Mouse (Mus musculus) kidney, embryonic 14.5 days (tissue): ENCODE measurements at regions not wholly inside any gene's neighbourhood (a gene's known extent, or its start where the extent isn't known, plus 50 kb on each side); places are given as distances from the start of the nearest gene placed in this dataset.

Experiments
- ATAC-seq: fragments of 200-750 bp; cut with Nextera tagmentation; 2 replicates; pipeline ENCODE4 v1.8.0; 2017; ENCODE audit warnings: moderate number of reproducible peaks, mild to moderate bottlenecking, moderate TSS enrichment, moderate library complexity; ENCODE audit not compliant: low FRiP score, low TSS enrichment
- H3K27ac ChIP-seq: fragments of 300-500 bp; sonication (generic); 2 replicates; pipeline ENCODE4 v1.5.1; 2014; ENCODE audit warnings: low read depth, mild to moderate bottlenecking, low read length, moderate library complexity, mixed read lengths
- H3K27me3 ChIP-seq: fragments of 300-500 bp; sonication (generic); 2 replicates; pipeline ENCODE4 v1.6.1; 2014; ENCODE audit warnings: mild to moderate bottlenecking, low read length; ENCODE audit not compliant: control insufficient read depth, insufficient read depth
- H3K36me3 ChIP-seq: fragments of 300-500 bp; sonication (generic); 2 replicates; pipeline ENCODE4 v1.6.1; 2014; ENCODE audit warnings: low read length, mixed read lengths; ENCODE audit not compliant: control insufficient read depth, insufficient read depth
- H3K4me1 ChIP-seq: fragments of 300-500 bp; sonication (generic); 2 replicates; pipeline ENCODE4 v1.6.1; 2014; ENCODE audit warnings: low read length, mixed read lengths; ENCODE audit not compliant: control insufficient read depth, insufficient read depth
- H3K4me2 ChIP-seq: fragments of 300-500 bp; sonication (generic); replicated peaks from 2 replicates; pipeline ENCODE4 v1.6.1; 2014; ENCODE audit warnings: low read depth, mild to moderate bottlenecking, low read length
- H3K4me3 ChIP-seq: fragments of 300-500 bp; sonication (generic); 2 replicates; pipeline ENCODE4 v1.5.1; 2014; ENCODE audit warnings: mild to moderate bottlenecking, low read length
- H3K9ac ChIP-seq: fragments of 300-500 bp; sonication (generic); 2 replicates; pipeline ENCODE4 v1.6.1; 2014; ENCODE audit warnings: low read depth, mild to moderate bottlenecking, low read length, moderate library complexity
- H3K9me3 ChIP-seq: fragments of 300-500 bp; sonication (generic); 2 replicates; pipeline ENCODE4 v1.6.1; 2016; ENCODE audit warnings: low read length; ENCODE audit not compliant: control insufficient read depth
- WGBS: fragments of 180-500 bp; shearing (Covaris S2); extraction: QIAGEN DNeasy Blood & Tissue Kit; methylation state at CpG from one replicate; pipeline ENCODE4 v1.1.7; 2014; 5-methylcytosine and 5-hydroxymethylcytosine counted together

GRCm38 (mm10) chr17:83159634-83160033, 55.5 kb upstream of the Pkdcc start:
- no peak overlapping the region for H3K9ac ChIP-seq
- no peak overlapping the region for H3K4me3 ChIP-seq
- no peaks in the 10 kb centered on the region for H3K36me3 ChIP-seq
- H3K4me1 ChIP-seq: peaks cover 11% of the 10 kb centered on the region
- no peak overlapping the region for H3K27ac ChIP-seq
- H3K4me2 ChIP-seq: no peak overlapping the region
- WGBS: 81% methylated on average over 4 of the region's 4 CpGs
- H3K9me3 ChIP-seq: no peaks in the 10 kb centered on the region
- ATAC-seq: no peak
- no peaks in the 10 kb centered on the region for H3K27me3 ChIP-seq

GRCm38 (mm10) chr17:83160296-83160695, 54.8 kb upstream of the Pkdcc start:
- Histone ChIP-seq H3K27me3 (no peaks in the 10 kb centered on the region), H3K9ac (no peak overlapping the region), H3K4me3 (no peak overlapping the region), H3K4me1 (peaks cover 18% of the 10 kb centered on the region), H3K36me3 (no peaks in the 10 kb centered on the region), H3K4me2 (no peak overlapping the region), H3K9me3 (no peaks in the 10 kb centered on the region), H3K27ac (no peak overlapping the region)
- no peak for ATAC-seq
- 92% methylated on average over 4 of the region's 4 CpGs for WGBS

- Histone ChIP-seq H3K27ac (no peak overlapping the region), H3K4me3 (no peak overlapping the region), H3K9me3 (no peaks in the 10 kb centered on the region), H3K36me3 (no peaks in the 10 kb centered on the region), H3K4me1 (peaks cover 29% of the 10 kb centered on the region), H3K4me2 (no peak overlapping the region), H3K27me3 (0 out of 2 replicates have a peak, but pooled peaks cover 5% of the 10 kb centered on the region), H3K9ac (no peak overlapping the region)
- ATAC-seq: no peak
- 76% methylated on average over 2 of the region's 2 CpGs for WGBS
Observed at GRCm38 (mm10) chr17:83161731-83162130, 53.4 kb upstream of the Pkdcc start.

- no peaks in the 10 kb centered on the region for H3K9me3 ChIP-seq
- H3K27me3 ChIP-seq: 0 out of 2 replicates have a peak, but pooled peaks cover 5% of the 10 kb centered on the region
- H3K9ac ChIP-seq: no peak overlapping the region
- ATAC-seq: no peak
- no peak overlapping the region for H3K4me2 ChIP-seq
- no peak overlapping the region; the same call in 1 of the 2 replicates for H3K27ac ChIP-seq
- H3K4me3 ChIP-seq: no peak overlapping the region
- H3K36me3 ChIP-seq: no peaks in the 10 kb centered on the region
- peaks cover 29% of the 10 kb centered on the region for H3K4me1 ChIP-seq
- 45% methylated on average over 9 of the region's 9 CpGs for whole genome bisulfite sequencing
Observed at GRCm38 (mm10) chr17:83163952-83164560, 51.0 kb upstream of the Pkdcc start.

- Histone ChIP-seq H3K4me3 (no peak overlapping the region), H3K4me2 (no peak overlapping the region), H3K9ac (no peak overlapping the region), H3K9me3 (no peaks in the 10 kb centered on the region), H3K36me3 (no peaks in the 10 kb centered on the region), H3K27ac (no peak overlapping the region; the same call in 1 of the 2 replicates), H3K4me1 (peaks cover 29% of the 10 kb centered on the region), H3K27me3 (0 out of 2 replicates have a peak, but pooled peaks cover 5% of the 10 kb centered on the region)
- ATAC-seq: no peak
- 16% methylated on average over 4 of the region's 4 CpGs for WGBS
Observed at GRCm38 (mm10) chr17:83164728-83165127, 50.4 kb upstream of the Pkdcc start.

GRCm38 (mm10) chr17:83165140-83165539, 50.0 kb upstream of the Pkdcc start:
- Histone ChIP-seq H3K4me3 (no peak overlapping the region), H3K27ac (no peak overlapping the region), H3K9ac (no peak overlapping the region), H3K36me3 (no peaks in the 10 kb centered on the region), H3K27me3 (0 out of 2 replicates have a peak, but pooled peaks cover 5% of the 10 kb centered on the region), H3K9me3 (no peaks in the 10 kb centered on the region), H3K4me2 (no peak overlapping the region), H3K4me1 (peaks cover 29% of the 10 kb centered on the region)
- WGBS: 33% methylated on average over 4 of the region's 4 CpGs
- no peak for ATAC-seq
